Mouse (Mus musculus): ENCODE results near the gene Tmem246. TPM values are rescaled to one million over a fixed set of nuclear protein-coding genes. Genes with fewer than 3 reads are reported as not detected.

Tmem246 gene
- polyA plus RNA-seq, 1 experiment from 2014 or later: 34.2 TPM

GRCm38 (mm10) chr4:49557375-49557774 is 40.3 kb downstream of the Tmem246 start:
- H3K4me2 ChIP-seq (ENCODE audit: low read depth, low read length): no peak overlapping the region
- 96% methylated on average over 7 of the region's 7 CpGs for WGBS

GRCm38 (mm10) chr4:49553380-49553779 is 44.3 kb downstream of the Tmem246 start:
- Histone ChIP-seq H3K4me1 (ENCODE audit: control insufficient read depth, insufficient read depth, low read length) (no peaks in the 10 kb centered on the region), H3K27me3 (ENCODE audit: control insufficient read depth, insufficient read depth, low read length) (no peaks in the 10 kb centered on the region), H3K4me3 (replicated peaks; ENCODE audit: low read length) (no peak overlapping the region), H3K27ac (ENCODE audit: low read length) (no peak overlapping the region), H3K4me2 (ENCODE audit: low read depth, low read length) (no peak overlapping the region), H3K36me3 (ENCODE audit: control insufficient read depth, insufficient read depth, low read length) (no peaks in the 10 kb centered on the region), H3K9ac (ENCODE audit: low read length) (no peak overlapping the region), H3K9me3 (replicated peaks; ENCODE audit: control insufficient read depth, low read length) (no peaks in the 10 kb centered on the region)
- no peak for ATAC-seq (ENCODE audit: insufficient read depth, low FRiP score)
- 81% methylated on average over 5 of the region's 5 CpGs for WGBS

More at GRCm38 (mm10) chr4:49557375-49557774, 40.3 kb downstream of the Tmem246 start:
- Histone ChIP-seq H3K4me3 (replicated peaks; ENCODE audit: low read length) (no peak overlapping the region), H3K9ac (ENCODE audit: low read length) (no peak overlapping the region), H3K9me3 (replicated peaks; ENCODE audit: control insufficient read depth, low read length) (no peaks in the 10 kb centered on the region), H3K27me3 (ENCODE audit: control insufficient read depth, insufficient read depth, low read length) (no peaks in the 10 kb centered on the region), H3K27ac (ENCODE audit: low read length) (no peak overlapping the region), H3K36me3 (ENCODE audit: control insufficient read depth, insufficient read depth, low read length) (no peaks in the 10 kb centered on the region), H3K4me1 (ENCODE audit: control insufficient read depth, insufficient read depth, low read length) (no peaks in the 10 kb centered on the region)
- ATAC-seq (ENCODE audit: insufficient read depth, low FRiP score): no peak

- no peaks in the 10 kb centered on the region for H3K36me3 ChIP-seq (ENCODE audit: control insufficient read depth, insufficient read depth, low read length)
- ATAC-seq (ENCODE audit: insufficient read depth, low FRiP score): peak; percentile 68; the same call in 1 of the 2 replicates
- 38% methylated on average over 3 of the region's 3 CpGs for WGBS
- H3K9ac ChIP-seq (ENCODE audit: low read length): no peak within 1 kb of the TSS
- H3K9me3 ChIP-seq (replicated peaks; ENCODE audit: control insufficient read depth, low read length): no peaks in the 10 kb centered on the region
- no peak within 1 kb of the TSS for H3K4me2 ChIP-seq (ENCODE audit: low read depth, low read length)
- no peaks in the 10 kb centered on the region for H3K4me1 ChIP-seq (ENCODE audit: control insufficient read depth, insufficient read depth, low read length)
- H3K27me3 ChIP-seq (ENCODE audit: control insufficient read depth, insufficient read depth, low read length): no peaks in the 10 kb centered on the region
- H3K4me3 ChIP-seq (replicated peaks; ENCODE audit: low read length): no peak within 1 kb of the TSS
- no peak within 1 kb of the TSS for H3K27ac ChIP-seq (ENCODE audit: low read length)
These were observed 48.3 kb downstream of the Tmem246 start, which contains the start of gene Aldob for GRCm38 (mm10) chr4:49549383-49549782. Gene Aldob, minus strand, starts transcription at chr4:49549546.

- H3K27ac ChIP-seq (ENCODE audit: low read length): no peak overlapping the region
- H3K4me3 ChIP-seq (replicated peaks; ENCODE audit: low read length): 0 out of 2 replicates have a peak overlapping the region, but pooled peaks have one; percentile 10
- no peaks in the 10 kb centered on the region for H3K27me3 ChIP-seq (ENCODE audit: control insufficient read depth, insufficient read depth, low read length)
- no peaks in the 10 kb centered on the region for H3K9me3 ChIP-seq (replicated peaks; ENCODE audit: control insufficient read depth, low read length)
- ATAC-seq (ENCODE audit: insufficient read depth, low FRiP score): no peak
- WGBS: 85% methylated on average over 7 of the region's 7 CpGs
- H3K4me2 ChIP-seq (ENCODE audit: low read depth, low read length): no peak overlapping the region
- H3K9ac ChIP-seq (ENCODE audit: low read length): no peak overlapping the region
- H3K36me3 ChIP-seq (ENCODE audit: control insufficient read depth, insufficient read depth, low read length): no peaks in the 10 kb centered on the region
- H3K4me1 ChIP-seq (ENCODE audit: control insufficient read depth, insufficient read depth, low read length): no peaks in the 10 kb centered on the region
These were observed 50.0 kb downstream of the Tmem246 start for GRCm38 (mm10) chr4:49547544-49548219.

GRCm38 (mm10) chr4:49546873-49547543 is 50.7 kb downstream of the Tmem246 start:
- no peak for ATAC-seq (ENCODE audit: insufficient read depth, low FRiP score)
- Histone ChIP-seq H3K4me1 (ENCODE audit: control insufficient read depth, insufficient read depth, low read length) (no peaks in the 10 kb centered on the region), H3K4me2 (ENCODE audit: low read depth, low read length) (no peak overlapping the region), H3K9me3 (replicated peaks; ENCODE audit: control insufficient read depth, low read length) (no peaks in the 10 kb centered on the region), H3K27me3 (ENCODE audit: control insufficient read depth, insufficient read depth, low read length) (no peaks in the 10 kb centered on the region), H3K4me3 (replicated peaks; ENCODE audit: low read length) (no peak overlapping the region), H3K9ac (ENCODE audit: low read length) (no peak overlapping the region), H3K36me3 (ENCODE audit: control insufficient read depth, insufficient read depth, low read length) (no peaks in the 10 kb centered on the region), H3K27ac (ENCODE audit: low read length) (no peak overlapping the region)
- 57% methylated on average over 6 of the region's 6 CpGs for WGBS

- H3K4me2 ChIP-seq (ENCODE audit: low read depth, low read length): no peak overlapping the region
- no peak overlapping the region for H3K27ac ChIP-seq (ENCODE audit: low read length)
- H3K9ac ChIP-seq (ENCODE audit: low read length): no peak overlapping the region
- H3K9me3 ChIP-seq (replicated peaks; ENCODE audit: control insufficient read depth, low read length): no peaks in the 10 kb centered on the region
- ATAC-seq (ENCODE audit: insufficient read depth, low FRiP score): no peak
- H3K27me3 ChIP-seq (ENCODE audit: control insufficient read depth, insufficient read depth, low read length): no peaks in the 10 kb centered on the region
- 82% methylated on average over 2 of the region's 2 CpGs for WGBS
- H3K4me1 ChIP-seq (ENCODE audit: control insufficient read depth, insufficient read depth, low read length): no peaks in the 10 kb centered on the region
- H3K4me3 ChIP-seq (replicated peaks; ENCODE audit: low read length): no peak overlapping the region
- no peaks in the 10 kb centered on the region for H3K36me3 ChIP-seq (ENCODE audit: control insufficient read depth, insufficient read depth, low read length)
These were observed 51.6 kb downstream of the Tmem246 start for GRCm38 (mm10) chr4:49546026-49546425.

- ATAC-seq (ENCODE audit: insufficient read depth, low FRiP score): no peak
- Histone ChIP-seq H3K4me3 (replicated peaks; ENCODE audit: low read length) (no peak overlapping the region), H3K9ac (ENCODE audit: low read length) (no peak overlapping the region), H3K27me3 (ENCODE audit: control insufficient read depth, insufficient read depth, low read length) (no peaks in the 10 kb centered on the region), H3K4me1 (ENCODE audit: control insufficient read depth, insufficient read depth, low read length) (no peaks in the 10 kb centered on the region), H3K36me3 (ENCODE audit: control insufficient read depth, insufficient read depth, low read length) (no peaks in the 10 kb centered on the region), H3K4me2 (ENCODE audit: low read depth, low read length) (no peak overlapping the region), H3K27ac (ENCODE audit: low read length) (no peak overlapping the region), H3K9me3 (replicated peaks; ENCODE audit: control insufficient read depth, low read length) (no peaks in the 10 kb centered on the region)
- WGBS: 66% methylated on average over 3 of the region's 3 CpGs
These were observed 56.7 kb downstream of the Tmem246 start for GRCm38 (mm10) chr4:49540966-49541365.

GRCm38 (mm10) chr4:49539665-49540064 is 58.0 kb downstream of the Tmem246 start:
- Histone ChIP-seq H3K36me3 (ENCODE audit: control insufficient read depth, insufficient read depth, low read length) (no peaks in the 10 kb centered on the region), H3K27ac (ENCODE audit: low read length) (no peak overlapping the region), H3K9ac (ENCODE audit: low read length) (no peak overlapping the region), H3K27me3 (ENCODE audit: control insufficient read depth, insufficient read depth, low read length) (no peaks in the 10 kb centered on the region), H3K4me3 (replicated peaks; ENCODE audit: low read length) (no peak overlapping the region), H3K9me3 (replicated peaks; ENCODE audit: control insufficient read depth, low read length) (no peaks in the 10 kb centered on the region), H3K4me2 (ENCODE audit: low read depth, low read length) (no peak overlapping the region), H3K4me1 (ENCODE audit: control insufficient read depth, insufficient read depth, low read length) (no peaks in the 10 kb centered on the region)
- ATAC-seq (ENCODE audit: insufficient read depth, low FRiP score): no peak
- WGBS: 51% methylated on average over 6 of the region's 6 CpGs

- 84% methylated on average over 4 of the region's 4 CpGs for WGBS
These were observed 61.0 kb downstream of the Tmem246 start for GRCm38 (mm10) chr4:49536671-49537070.

More at GRCm38 (mm10) chr4:49536671-49537070, 61.0 kb downstream of the Tmem246 start:
- Histone ChIP-seq H3K4me2 (ENCODE audit: low read depth, low read length) (no peak overlapping the region), H3K4me1 (ENCODE audit: control insufficient read depth, insufficient read depth, low read length) (no peaks in the 10 kb centered on the region), H3K9me3 (replicated peaks; ENCODE audit: control insufficient read depth, low read length) (no peaks in the 10 kb centered on the region), H3K27ac (ENCODE audit: low read length) (no peak overlapping the region), H3K36me3 (ENCODE audit: control insufficient read depth, insufficient read depth, low read length) (no peaks in the 10 kb centered on the region), H3K9ac (ENCODE audit: low read length) (no peak overlapping the region), H3K27me3 (ENCODE audit: control insufficient read depth, insufficient read depth, low read length) (no peaks in the 10 kb centered on the region), H3K4me3 (replicated peaks; ENCODE audit: low read length) (no peak overlapping the region)
- no peak for ATAC-seq (ENCODE audit: insufficient read depth, low FRiP score)

Data from stomach, embryonic 16.5 days (tissue).